Mouse (Mus musculus) testis, postnatal 10 days (tissue): ENCODE results near the gene Gja3.
"Not testable (repeated sequence)": the region's sequence is repeated elsewhere in the genome, so short reads cannot be mapped to it uniquely, and the experiment has no call there.

ENCODE experiments used
- DNase-seq: peaks from one replicate; pipeline ENCODE4 v3.0.0; 2021; ENCODE audit warnings: low spot score

The Gja3 gene

DNA sequence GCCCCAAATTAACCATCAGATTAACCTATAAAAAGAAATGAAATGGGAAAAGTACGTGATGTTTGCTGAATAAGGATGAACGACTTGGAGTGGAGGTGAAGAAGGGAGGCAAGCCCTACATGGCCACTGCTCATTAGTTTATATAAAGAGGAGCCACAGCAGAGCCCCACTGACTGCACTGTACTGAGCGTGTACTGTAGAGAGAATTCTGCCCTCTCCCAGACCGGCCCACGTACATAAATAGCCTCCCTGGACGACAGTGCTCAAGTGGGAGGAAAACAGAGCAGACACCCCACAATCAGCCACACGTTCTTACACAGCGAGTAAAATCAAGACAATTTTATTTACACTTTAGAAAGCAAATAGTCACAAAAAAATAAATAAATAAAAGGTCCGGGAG is 23.8 kb downstream of the Gja3 start:
- DNase-seq = no peak

DNA sequence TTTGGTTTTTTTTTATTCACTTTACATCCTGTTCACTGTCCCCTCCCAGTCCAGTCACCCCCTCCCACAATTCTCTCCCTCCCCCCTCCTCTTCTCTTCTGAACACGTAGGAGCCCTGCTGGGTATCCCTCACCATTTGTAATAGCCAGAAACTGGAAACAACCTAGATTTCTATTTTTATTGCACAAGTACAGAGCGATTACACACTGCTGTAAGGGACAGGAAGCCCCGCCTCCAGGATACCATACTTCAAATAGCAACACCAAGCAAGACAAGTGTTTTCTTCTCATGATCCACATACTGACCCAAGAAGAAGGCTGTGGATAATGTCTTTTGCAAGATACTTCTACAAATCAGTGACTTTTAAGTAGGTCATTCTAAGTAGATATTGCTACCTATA is 25.1 kb downstream of the Gja3 start:
- no peak for DNase-seq

DNA sequence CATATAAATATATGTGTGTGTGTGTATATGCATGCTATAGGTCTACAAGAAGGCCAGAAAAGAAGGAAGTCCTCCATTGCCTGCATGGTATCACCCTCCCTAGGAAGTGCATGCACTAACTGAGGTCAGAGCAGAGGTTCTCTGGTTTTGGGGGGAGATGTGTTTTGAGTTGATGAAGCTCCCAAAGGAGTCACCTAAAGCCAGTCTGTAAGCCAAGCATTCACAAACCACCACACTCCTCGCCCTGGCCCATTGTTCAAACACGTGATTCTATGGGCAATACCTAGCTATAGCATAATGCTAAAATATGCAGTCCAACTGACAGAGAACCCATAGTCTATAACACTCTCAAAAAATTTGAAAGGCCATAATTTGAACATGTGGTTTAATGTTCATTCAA is 39.5 kb downstream of the Gja3 start:
- DNase-seq = no peak

DNA sequence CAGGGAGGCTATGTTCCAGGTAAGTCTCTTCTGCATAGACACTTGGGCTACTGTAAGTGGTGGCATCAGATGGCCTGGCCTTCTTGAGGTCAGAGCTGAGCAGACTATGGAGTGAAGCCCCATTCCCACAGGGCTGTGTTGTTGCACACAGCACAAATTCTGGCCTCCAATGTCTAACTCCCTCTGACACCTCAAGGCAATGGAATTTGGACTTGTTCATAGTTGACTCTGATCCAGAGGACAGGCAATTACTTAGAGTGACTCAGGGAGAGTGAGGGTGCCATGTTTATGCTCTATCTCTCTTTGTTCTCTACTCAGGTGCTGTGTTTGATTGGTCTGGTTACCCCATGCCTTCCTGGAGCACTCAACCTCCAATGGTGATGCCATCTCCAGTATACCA is 41.1 kb downstream of the Gja3 start:
- not testable (repeated sequence) for DNase-seq

DNA sequence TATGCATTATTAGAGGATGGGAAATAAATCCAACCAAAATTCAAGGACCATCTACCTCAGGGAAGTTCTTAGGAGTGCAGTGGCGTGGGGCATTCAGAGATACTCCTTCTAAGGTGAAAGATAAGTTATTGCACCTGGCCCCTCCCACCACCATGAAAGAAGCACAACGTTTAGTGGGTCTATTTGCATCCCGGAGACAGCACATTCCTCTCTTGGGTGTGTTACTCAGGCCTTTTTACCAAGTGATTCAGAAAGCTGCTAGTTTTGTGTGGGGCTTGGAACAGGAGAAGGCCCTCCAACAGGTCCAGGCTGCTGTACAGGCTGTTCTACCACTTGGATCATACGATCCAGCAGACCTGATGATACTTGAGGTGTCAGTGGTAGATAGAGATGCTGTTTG is 69.3 kb downstream of the Gja3 start:
- DNase-seq = no peak
